Mouse (Mus musculus) cerebellum, adult (tissue): Measurements from ENCODE around the gene Tnfsf10.

Experiments used
- ATAC-seq: cut with Nextera tagmentation; 2 replicates; pipeline ENCODE4 v1.9.2; 2017; ENCODE audit warnings: mild to moderate bottlenecking, moderate library complexity, mixed read lengths; ENCODE audit not compliant: insufficient number of reproducible peaks, low FRiP score, low TSS enrichment

The Tnfsf10 gene

GRCm38 (mm10) chr3:27370125-27370524 lies 53.3 kb downstream of the Tnfsf10 start:
- no peak for ATAC-seq

- no peak for ATAC-seq
These were observed 53.9 kb downstream of the Tnfsf10 start for GRCm38 (mm10) chr3:27370582-27371275.

- no peak for ATAC-seq
These were observed 54.4 kb downstream of the Tnfsf10 start, which contains the start of gene Ghsr for GRCm38 (mm10) chr3:27371276-27371621. Ghsr (plus strand) TSS chr3:27371351.

- ATAC-seq: no peak
These were observed 55.2 kb downstream of the Tnfsf10 start for GRCm38 (mm10) chr3:27371725-27372650.

DNA sequence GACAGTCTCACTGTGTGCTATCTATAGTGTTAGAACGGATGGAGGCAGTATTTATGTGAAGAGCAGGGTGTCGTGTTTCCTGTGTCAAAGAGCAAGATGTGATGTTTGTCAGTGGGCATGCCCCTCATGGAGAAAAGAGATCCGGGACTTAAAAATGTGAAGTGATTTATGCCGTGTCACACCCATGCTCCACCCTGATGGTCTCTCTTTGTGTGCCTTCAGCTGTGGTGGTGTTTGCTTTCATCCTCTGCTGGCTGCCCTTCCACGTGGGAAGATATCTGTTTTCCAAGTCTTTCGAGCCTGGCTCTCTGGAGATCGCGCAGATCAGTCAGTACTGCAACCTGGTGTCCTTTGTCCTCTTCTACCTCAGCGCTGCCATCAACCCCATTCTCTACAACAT lies 57.6 kb downstream of the Tnfsf10 start:
- ATAC-seq: no peak

- no peak for ATAC-seq
These were observed 61.1 kb downstream of the Tnfsf10 start for GRCm38 (mm10) chr3:27377935-27378334.

GRCm38 (mm10) chr3:27384836-27385235 lies 68.0 kb downstream of the Tnfsf10 start:
- ATAC-seq: no peak

DNA sequence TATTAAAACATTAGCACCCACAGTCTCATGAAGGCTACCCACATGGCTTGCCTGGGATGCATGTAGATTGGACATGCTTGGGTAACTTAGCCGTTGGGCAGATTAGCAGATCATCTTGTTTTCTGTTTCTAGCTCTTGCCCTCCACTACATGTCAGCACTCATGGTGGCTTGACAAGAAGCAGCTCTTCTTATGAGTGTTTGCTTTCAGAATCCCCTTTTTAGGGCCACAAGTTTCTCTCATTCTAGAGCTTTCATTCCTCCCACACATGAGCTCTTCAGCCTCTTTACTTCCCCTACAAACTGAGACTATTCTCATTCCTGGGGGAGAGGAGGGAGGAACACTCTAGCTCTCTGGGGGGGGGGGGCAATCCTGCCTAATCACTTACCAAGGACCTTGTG lies 73.1 kb downstream of the Tnfsf10 start:
- ATAC-seq: no peak
